Mouse (Mus musculus) MEL (cell line): Measurements from ENCODE around the gene Kif7.

Experiments used
- CTCF ChIP-seq, 3 experiments: IDR thresholded peaks in 2 of 3; conservative IDR thresholded peaks in 1 of 3; 2 replicates each; pipeline ENCODE4 v1.5.1; 2011 to 2012; ENCODE audit warnings: low read length in 3 of 3, low read depth in 2 of 3, mild to moderate bottlenecking in 2 of 3, improper control_type of control experiment in 1 of 3, inconsistent platforms in 1 of 3, mixed read lengths in 1 of 3, moderate library complexity in 1 of 3; ENCODE audit not compliant: control insufficient read depth in 1 of 3, insufficient read depth in 1 of 3, poor library complexity in 1 of 3, severe bottlenecking in 1 of 3
- MYC ChIP-seq: IDR thresholded peaks from 2 replicates; pipeline ENCODE4 v1.6.1; 2011; ENCODE audit warnings: low read depth, mild to moderate bottlenecking, low read length, improper control_type of control experiment, moderate library complexity

GRCm38 (mm10) chr7:79729743-79730370 is 14.3 kb upstream of the Kif7 start:
- peak in 2 of 3 experiments; percentile 55 to 64; a peak in 5 of 6 replicates for TF ChIP-seq CTCF (IDR thresholded peaks at IDR 0.05 in 2 of 3, conservative IDR thresholded peaks at IDR 0.05 in 1 of 3; ENCODE audit: control insufficient read depth in 1 of 3, insufficient read depth in 1 of 3, low read depth in 2 of 3, low read length in 3 of 3, poor library complexity in 1 of 3, severe bottlenecking in 1 of 3)
- TF ChIP-seq MYC: no peak
